Mouse (Mus musculus): ENCODE results near the gene Aatf. TPM values are rescaled to one million over a fixed set of nuclear protein-coding genes. Genes with fewer than 3 reads are reported as not detected.

Aatf gene
- polyA plus RNA-seq (2014; fragmentation: Nextera tagmentation; extraction: Ambion mirVana), result 51.1 and 53.3 TPM in 2 replicates

- Histone ChIP-seq H3K4me1 (ENCODE audit: control insufficient read depth, insufficient read depth, low read length) (no peaks in the 10 kb centered on the region; the same call in 1 of the 2 replicates), H3K9me3 (ENCODE audit: control insufficient read depth, low read length) (no peaks in the 10 kb centered on the region), H3K4me2 (ENCODE audit: low read depth, severe bottlenecking) (peak within 1 kb of the TSS; percentile 87), H3K27ac (replicated peaks; ENCODE audit: low read depth, low read length) (peak within 1 kb of the TSS; percentile 84), H3K36me3 (ENCODE audit: control insufficient read depth, insufficient read depth, low read length) (peaks cover 2% of the 10 kb centered on the region; the same call in 1 of the 2 replicates), H3K9ac (ENCODE audit: low read length) (peak within 1 kb of the TSS; percentile 85), H3K4me3 (ENCODE audit: low read depth, low read length) (peak within 1 kb of the TSS; percentile 69), H3K27me3 (ENCODE audit: control insufficient read depth, insufficient read depth, low read length) (peaks cover 34% of the 10 kb centered on the region)
- ATAC-seq (ENCODE audit: insufficient number of reproducible peaks, low FRiP score, low TSS enrichment, low read depth), result peak; percentile 97
- WGBS, result under 1% methylated on average over 74 of the region's 80 CpGs
- peak; percentile 99 for DNase-seq (ENCODE audit: low spot score)
These were observed at the start of gene Aatf for GRCm38 (mm10) chr11:84513171-84514116. Gene Aatf, minus strand, starts transcription at chr11:84513522.

- Histone ChIP-seq H3K36me3 (ENCODE audit: control insufficient read depth, insufficient read depth, low read length) (no peaks in the 10 kb centered on the region), H3K27me3 (ENCODE audit: control insufficient read depth, insufficient read depth, low read length) (0 out of 2 replicates have a peak, but pooled peaks cover 3% of the 10 kb centered on the region), H3K4me2 (ENCODE audit: low read depth, severe bottlenecking) (no peak overlapping the region), H3K9me3 (ENCODE audit: control insufficient read depth, low read length) (no peaks in the 10 kb centered on the region), H3K4me1 (ENCODE audit: control insufficient read depth, insufficient read depth, low read length) (0 out of 2 replicates have a peak, but pooled peaks cover 3% of the 10 kb centered on the region), H3K4me3 (ENCODE audit: low read depth, low read length) (no peak overlapping the region), H3K27ac (replicated peaks; ENCODE audit: low read depth, low read length) (no peak overlapping the region), H3K9ac (ENCODE audit: low read length) (no peak overlapping the region)
- ATAC-seq (ENCODE audit: insufficient number of reproducible peaks, low FRiP score, low TSS enrichment, low read depth) (no peak), DNase-seq (ENCODE audit: low spot score) (no peak)
- WGBS, result 24% methylated on average over 9 of the region's 9 CpGs
These were observed 49.5 kb upstream of the Aatf start for GRCm38 (mm10) chr11:84562758-84563347.

GRCm38 (mm10) chr11:84561546-84561945 lies 48.2 kb upstream of the Aatf start:
- Histone ChIP-seq H3K9me3 (ENCODE audit: control insufficient read depth, low read length) (no peaks in the 10 kb centered on the region), H3K36me3 (ENCODE audit: control insufficient read depth, insufficient read depth, low read length) (no peaks in the 10 kb centered on the region), H3K9ac (ENCODE audit: low read length) (no peak overlapping the region), H3K4me3 (ENCODE audit: low read depth, low read length) (no peak overlapping the region), H3K4me1 (ENCODE audit: control insufficient read depth, insufficient read depth, low read length) (0 out of 2 replicates have a peak, but pooled peaks cover 3% of the 10 kb centered on the region), H3K27me3 (ENCODE audit: control insufficient read depth, insufficient read depth, low read length) (0 out of 2 replicates have a peak, but pooled peaks cover 3% of the 10 kb centered on the region), H3K27ac (replicated peaks; ENCODE audit: low read depth, low read length) (no peak overlapping the region), H3K4me2 (ENCODE audit: low read depth, severe bottlenecking) (no peak overlapping the region)
- DNase-seq (ENCODE audit: low spot score) (no peak), ATAC-seq (ENCODE audit: insufficient number of reproducible peaks, low FRiP score, low TSS enrichment, low read depth) (no peak)
- 83% methylated on average over 3 of the region's 5 CpGs for WGBS

DNA sequence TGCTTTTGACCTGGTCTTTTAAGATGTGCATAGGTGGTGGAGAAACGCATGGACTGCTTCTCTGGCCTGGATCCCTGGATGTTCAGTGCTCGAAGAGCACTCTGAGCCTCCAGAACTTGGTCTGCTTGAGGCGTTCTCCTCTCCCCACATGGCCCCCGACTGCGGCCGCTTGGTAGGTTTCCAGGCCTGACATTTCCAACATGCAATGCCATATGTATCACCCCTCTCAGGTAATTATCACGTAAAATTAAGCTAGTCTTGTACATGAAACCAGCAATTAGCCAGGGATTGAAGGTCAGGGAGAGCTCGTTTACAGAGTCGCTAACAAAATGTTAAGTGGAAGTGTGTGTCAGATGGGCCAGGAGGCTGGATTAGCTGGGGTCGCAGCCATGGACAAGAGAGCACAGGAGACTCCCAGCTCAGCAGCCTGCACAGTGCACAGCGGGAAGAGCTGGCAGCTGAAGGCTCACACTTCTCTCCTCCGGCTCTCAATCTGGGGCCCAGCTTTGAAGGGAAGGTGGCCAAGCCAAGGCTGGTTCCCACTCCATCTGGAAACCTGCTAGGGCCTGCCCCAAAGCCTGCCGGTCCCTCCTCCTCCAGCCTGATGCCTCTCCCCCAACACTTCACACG lies 40.6 kb upstream of the Aatf start:
- H3K9ac ChIP-seq (ENCODE audit: low read length), result no peak overlapping the region
- H3K27me3 ChIP-seq (ENCODE audit: control insufficient read depth, insufficient read depth, low read length), result no peaks in the 10 kb centered on the region
- no peaks in the 10 kb centered on the region for H3K36me3 ChIP-seq (ENCODE audit: control insufficient read depth, insufficient read depth, low read length)
- 54% methylated on average over 14 of the region's 14 CpGs for WGBS
- H3K4me3 ChIP-seq (ENCODE audit: low read depth, low read length), result no peak overlapping the region
- DNase-seq (ENCODE audit: low spot score) (no peak), ATAC-seq (ENCODE audit: insufficient number of reproducible peaks, low FRiP score, low TSS enrichment, low read depth) (no peak)
- H3K4me1 ChIP-seq (ENCODE audit: control insufficient read depth, insufficient read depth, low read length), result no peaks in the 10 kb centered on the region
- no peak overlapping the region for H3K4me2 ChIP-seq (ENCODE audit: low read depth, severe bottlenecking)
- H3K27ac ChIP-seq (replicated peaks; ENCODE audit: low read depth, low read length), result no peak overlapping the region
- no peaks in the 10 kb centered on the region for H3K9me3 ChIP-seq (ENCODE audit: control insufficient read depth, low read length)

GRCm38 (mm10) chr11:84551296-84551695 lies 38.0 kb upstream of the Aatf start:
- no peak overlapping the region for H3K4me2 ChIP-seq (ENCODE audit: low read depth, severe bottlenecking)
- no peak for DNase-seq (ENCODE audit: low spot score)
- no peak overlapping the region for H3K4me3 ChIP-seq (ENCODE audit: low read depth, low read length)
- no peaks in the 10 kb centered on the region for H3K36me3 ChIP-seq (ENCODE audit: control insufficient read depth, insufficient read depth, low read length)
- H3K27me3 ChIP-seq (ENCODE audit: control insufficient read depth, insufficient read depth, low read length), result no peaks in the 10 kb centered on the region
- no peak for ATAC-seq (ENCODE audit: insufficient number of reproducible peaks, low FRiP score, low TSS enrichment, low read depth)
- H3K9me3 ChIP-seq (ENCODE audit: control insufficient read depth, low read length), result no peaks in the 10 kb centered on the region
- 69% methylated on average over 4 of the region's 4 CpGs for WGBS
- no peaks in the 10 kb centered on the region for H3K4me1 ChIP-seq (ENCODE audit: control insufficient read depth, insufficient read depth, low read length)
- no peak overlapping the region for H3K27ac ChIP-seq (replicated peaks; ENCODE audit: low read depth, low read length)
- no peak overlapping the region for H3K9ac ChIP-seq (ENCODE audit: low read length)

- WGBS, result 47% methylated on average over 6 of the region's 6 CpGs
- no peak for ATAC-seq (ENCODE audit: insufficient number of reproducible peaks, low FRiP score, low TSS enrichment, low read depth)
These were observed 36.0 kb upstream of the Aatf start for GRCm38 (mm10) chr11:84549258-84549791.

DNA sequence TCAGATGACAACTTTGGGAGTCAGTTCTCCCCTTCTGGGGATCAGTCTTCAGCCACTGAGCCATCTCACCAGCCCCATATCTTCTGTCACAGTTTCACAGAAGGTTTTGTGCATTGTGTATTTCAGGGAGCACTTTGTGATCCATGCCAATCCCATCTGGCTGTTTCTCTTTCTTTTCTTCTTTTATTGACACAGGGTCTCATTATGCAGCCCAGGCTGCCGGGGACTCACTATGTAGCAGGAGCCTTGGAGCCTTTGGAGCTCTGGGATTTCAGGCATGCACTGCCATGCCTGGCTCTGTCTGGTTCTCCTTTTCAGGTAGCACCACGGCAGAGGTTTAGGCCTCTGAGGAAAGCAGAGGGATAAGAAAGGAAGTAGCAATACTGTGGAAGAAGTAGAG lies 35.0 kb upstream of the Aatf start:
- no peaks in the 10 kb centered on the region for H3K36me3 ChIP-seq (ENCODE audit: control insufficient read depth, insufficient read depth, low read length)
- 46% methylated on average over 2 of the region's 2 CpGs for WGBS
- no peak for ATAC-seq (ENCODE audit: insufficient number of reproducible peaks, low FRiP score, low TSS enrichment, low read depth)

More at GRCm38 (mm10) chr11:84549258-84549791, 36.0 kb upstream of the Aatf start:
- Histone ChIP-seq H3K9me3 (ENCODE audit: control insufficient read depth, low read length) (no peaks in the 10 kb centered on the region), H3K4me2 (ENCODE audit: low read depth, severe bottlenecking) (no peak overlapping the region), H3K4me3 (ENCODE audit: low read depth, low read length) (no peak overlapping the region), H3K9ac (ENCODE audit: low read length) (no peak overlapping the region), H3K36me3 (ENCODE audit: control insufficient read depth, insufficient read depth, low read length) (no peaks in the 10 kb centered on the region), H3K4me1 (ENCODE audit: control insufficient read depth, insufficient read depth, low read length) (no peaks in the 10 kb centered on the region), H3K27ac (replicated peaks; ENCODE audit: low read depth, low read length) (no peak overlapping the region), H3K27me3 (ENCODE audit: control insufficient read depth, insufficient read depth, low read length) (no peaks in the 10 kb centered on the region)
- no peak for DNase-seq (ENCODE audit: low spot score)

DNA sequence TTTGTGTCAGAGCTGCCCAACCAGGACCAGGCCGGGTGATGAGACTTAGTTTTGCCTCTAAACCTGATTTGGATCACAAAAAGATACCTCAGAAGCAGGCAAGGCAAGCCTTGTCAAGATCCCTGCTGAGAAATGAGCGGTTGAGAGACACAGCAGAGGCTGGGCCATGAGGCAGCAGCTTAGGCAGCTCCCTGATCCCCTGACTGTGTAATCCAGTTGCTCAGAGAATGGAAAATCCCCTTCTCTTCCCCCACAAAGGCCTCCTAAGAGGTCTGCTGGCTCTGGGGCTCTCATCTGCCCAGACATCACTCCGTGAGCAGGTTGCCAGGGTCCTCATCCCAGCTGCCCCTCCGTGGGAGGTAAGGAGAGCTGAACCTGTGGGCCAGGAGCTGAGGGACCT lies 26.7 kb upstream of the Aatf start:
- ATAC-seq (ENCODE audit: insufficient number of reproducible peaks, low FRiP score, low TSS enrichment, low read depth), result no peak
- Histone ChIP-seq H3K27me3 (ENCODE audit: control insufficient read depth, insufficient read depth, low read length) (0 out of 2 replicates have a peak, but pooled peaks cover 3% of the 10 kb centered on the region), H3K4me2 (ENCODE audit: low read depth, severe bottlenecking) (no peak overlapping the region), H3K4me1 (ENCODE audit: control insufficient read depth, insufficient read depth, low read length) (no peaks in the 10 kb centered on the region), H3K9ac (ENCODE audit: low read length) (no peak overlapping the region), H3K36me3 (ENCODE audit: control insufficient read depth, insufficient read depth, low read length) (no peaks in the 10 kb centered on the region), H3K4me3 (ENCODE audit: low read depth, low read length) (no peak overlapping the region), H3K9me3 (ENCODE audit: control insufficient read depth, low read length) (no peaks in the 10 kb centered on the region), H3K27ac (replicated peaks; ENCODE audit: low read depth, low read length) (no peak overlapping the region)
- DNase-seq (ENCODE audit: low spot score), result no peak
- 7% methylated on average over 4 of the region's 4 CpGs for WGBS

More for the DNA sequence above, 35.0 kb upstream of the Aatf start:
- no peak overlapping the region for H3K27ac ChIP-seq (replicated peaks; ENCODE audit: low read depth, low read length)
- no peaks in the 10 kb centered on the region for H3K27me3 ChIP-seq (ENCODE audit: control insufficient read depth, insufficient read depth, low read length)
- DNase-seq (ENCODE audit: low spot score), result no peak
- H3K9me3 ChIP-seq (ENCODE audit: control insufficient read depth, low read length), result no peaks in the 10 kb centered on the region
- no peaks in the 10 kb centered on the region for H3K4me1 ChIP-seq (ENCODE audit: control insufficient read depth, insufficient read depth, low read length)
- H3K9ac ChIP-seq (ENCODE audit: low read length), result no peak overlapping the region
- no peak overlapping the region for H3K4me2 ChIP-seq (ENCODE audit: low read depth, severe bottlenecking)
- no peak overlapping the region for H3K4me3 ChIP-seq (ENCODE audit: low read depth, low read length)

Data from limb, embryonic 11.5 days (tissue).